Mouse (Mus musculus) heart, postnatal 4 days (tissue): ENCODE measurements around the gene Mpnd. TPM values are rescaled to one million over a fixed set of nuclear protein-coding genes. Genes with fewer than 3 reads are reported as not detected.

Source experiments
- DNase-seq: peaks from one replicate; pipeline ENCODE4 v3.0.0; 2021
- total RNA-seq, 2 experiments: library from RNA; stranded (reverse); gene quantifications; 2 replicates each; pipeline ENCODE4 v1.2.3; 2021

The Mpnd gene
- total RNA-seq, 2 experiments from 2014 or later, result 42.7 to 44.7 TPM

GRCm38 (mm10) chr17:55986030-55986961 is 19.2 kb upstream of the Mpnd start, which contains the start of gene Fsd1:
Fsd1 (plus strand) TSS chr17:55986509.
- peak; percentile 63 for DNase-seq

- no peak for DNase-seq
These were observed 15.1 kb upstream of the Mpnd start for GRCm38 (mm10) chr17:55990278-55990898.

DNA sequence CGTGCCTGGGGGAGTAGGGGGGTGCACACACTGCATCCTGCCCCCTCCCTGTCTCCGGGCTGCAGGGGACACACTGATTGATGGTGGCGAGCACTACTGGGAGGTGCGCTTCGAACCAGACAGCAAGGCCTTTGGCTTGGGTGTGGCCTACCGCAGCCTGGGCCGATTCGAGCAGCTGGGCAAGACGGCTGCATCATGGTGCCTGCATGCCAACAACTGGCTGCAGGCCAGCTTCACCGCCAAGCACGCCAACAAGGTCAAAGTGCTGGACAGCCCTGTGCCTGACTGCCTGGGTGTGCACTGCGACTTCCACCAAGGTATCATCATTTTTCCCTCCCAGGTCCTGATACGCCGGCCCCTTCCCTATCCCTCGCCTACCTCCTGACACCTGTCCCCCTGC is 9.5 kb upstream of the Mpnd start:
- DNase-seq, result no peak

- no peak for DNase-seq
These were observed 5.6 kb upstream of the Mpnd start for GRCm38 (mm10) chr17:55999794-56000499.

DNA sequence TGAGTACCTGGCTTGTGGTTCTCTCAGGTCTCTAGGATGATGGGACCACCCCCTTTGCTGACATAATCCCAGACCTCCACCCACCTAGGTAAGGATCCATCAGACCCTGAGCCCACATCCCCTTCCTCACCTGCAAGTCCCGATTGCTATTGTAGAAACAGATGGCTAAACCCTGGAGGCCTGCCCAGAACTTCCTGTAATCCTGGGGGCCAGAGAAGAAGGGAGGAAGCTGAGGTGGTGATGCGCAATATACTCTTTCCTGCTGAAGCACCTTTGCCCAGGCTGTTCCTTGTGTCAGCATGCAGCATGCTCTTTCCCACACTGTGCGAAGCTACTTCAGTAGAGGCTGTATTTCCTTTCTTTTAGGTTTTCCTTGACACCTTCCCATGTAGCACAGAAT is 2.5 kb upstream of the Mpnd start:
- DNase-seq, result no peak

DNA sequence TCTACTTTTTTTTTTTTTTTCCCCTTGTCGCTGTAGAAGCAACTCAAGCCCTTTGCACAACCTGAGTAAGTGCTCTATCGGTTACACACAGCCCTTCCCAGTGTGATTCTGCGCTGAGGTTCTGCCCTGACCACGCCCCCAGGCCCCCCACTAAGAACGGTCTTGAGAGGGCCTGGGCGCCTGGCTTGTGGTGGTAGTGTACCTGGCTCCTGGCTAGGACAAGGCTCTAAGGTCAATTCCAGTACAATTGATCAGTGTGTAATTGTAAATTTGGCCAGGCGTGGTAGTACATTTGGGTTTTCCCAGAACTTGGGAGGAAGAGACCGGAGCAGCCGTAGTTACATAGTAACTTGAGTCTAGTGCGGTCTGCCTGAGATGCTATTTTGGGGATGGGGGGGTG is 1.4 kb downstream of the Mpnd start:
- DNase-seq, result no peak

DNA sequence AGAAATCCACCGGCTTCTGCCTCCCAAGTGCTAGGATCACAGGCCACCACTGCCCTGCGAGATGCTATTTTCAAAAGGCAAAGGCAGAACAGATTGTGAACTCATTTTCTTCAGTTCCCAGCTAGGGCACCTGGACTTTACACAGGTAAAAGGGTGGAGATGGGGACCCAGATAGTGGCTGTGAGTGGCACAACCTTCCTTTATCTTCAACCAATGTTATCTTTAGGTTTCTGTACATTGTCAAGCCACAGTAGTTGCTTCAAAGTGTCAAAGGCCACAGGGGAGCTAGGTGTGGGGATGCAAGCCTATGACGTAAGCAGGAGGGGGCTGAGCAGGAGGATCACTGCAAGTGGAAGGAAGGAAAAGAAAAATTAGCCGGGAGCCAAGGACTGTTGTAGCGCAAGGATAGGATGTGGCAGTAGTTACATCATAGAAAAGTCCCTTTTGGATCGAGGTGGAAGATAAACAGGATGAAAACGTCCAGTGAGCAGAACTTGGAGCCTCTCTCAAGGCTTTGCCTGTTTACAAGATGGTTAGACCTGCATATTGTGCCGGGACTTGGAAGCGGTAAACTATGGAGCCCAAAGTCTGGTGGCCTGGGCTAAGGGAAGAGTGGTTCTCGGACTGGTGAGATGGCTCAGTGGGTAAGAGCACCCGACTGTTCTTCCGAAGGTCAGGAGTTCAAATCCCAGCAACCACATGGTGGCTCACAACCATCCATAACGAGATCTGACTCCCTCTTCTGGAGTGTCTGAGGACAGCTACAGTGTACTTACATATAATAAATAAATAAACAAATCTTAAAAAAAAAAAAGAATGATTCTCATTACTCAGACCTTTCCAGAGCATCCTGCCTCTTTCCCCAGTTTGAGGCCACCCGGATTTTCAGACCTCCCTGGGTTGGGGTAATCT is 2.2 kb downstream of the Mpnd start:
- no peak for DNase-seq

GRCm38 (mm10) chr17:56008356-56009087 is 3.0 kb downstream of the Mpnd start:
- peak; percentile 93 for DNase-seq

DNA sequence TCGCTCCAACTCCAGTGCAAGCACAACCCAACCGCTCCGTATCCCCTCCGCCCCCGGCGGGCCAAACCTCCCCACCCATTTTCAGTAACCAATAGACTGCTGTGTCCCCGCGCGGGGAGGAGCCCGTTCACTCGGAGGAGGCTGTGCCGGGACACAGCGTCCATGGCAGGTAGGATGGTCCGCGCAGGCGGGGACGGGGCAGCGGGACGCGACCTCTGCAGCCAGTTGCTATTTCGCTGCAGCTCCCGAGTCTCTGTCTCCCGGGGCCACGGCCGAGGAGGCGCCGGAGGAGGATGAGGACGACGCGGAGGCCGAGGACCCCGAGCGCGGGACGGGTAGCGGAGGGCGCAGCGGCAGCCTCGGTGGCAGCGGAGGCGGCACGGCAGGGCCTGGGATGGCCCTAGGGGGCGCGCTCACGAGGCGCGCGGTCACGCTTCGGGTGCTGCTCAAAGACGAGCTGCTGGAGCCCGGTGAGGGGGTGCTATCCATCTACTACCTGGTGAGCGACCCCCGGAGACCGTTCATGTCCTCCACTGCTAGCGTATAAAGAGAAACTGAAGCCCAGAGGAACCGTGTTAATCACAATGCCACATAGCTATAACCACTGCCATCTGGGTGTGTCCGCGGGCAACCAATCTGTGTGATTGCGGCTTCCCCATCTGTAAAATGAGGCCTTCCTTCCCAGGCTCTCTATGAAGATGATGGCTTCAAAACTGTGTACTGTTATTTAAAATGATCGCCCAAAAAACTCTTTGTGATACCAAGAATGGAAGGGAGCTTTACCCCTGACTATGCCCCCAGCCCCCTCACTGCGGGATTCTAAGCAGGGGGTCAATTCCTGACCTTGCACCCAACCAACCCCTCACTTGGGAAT is 3.8 kb downstream of the Mpnd start:
- DNase-seq, result peak; percentile 91

DNA sequence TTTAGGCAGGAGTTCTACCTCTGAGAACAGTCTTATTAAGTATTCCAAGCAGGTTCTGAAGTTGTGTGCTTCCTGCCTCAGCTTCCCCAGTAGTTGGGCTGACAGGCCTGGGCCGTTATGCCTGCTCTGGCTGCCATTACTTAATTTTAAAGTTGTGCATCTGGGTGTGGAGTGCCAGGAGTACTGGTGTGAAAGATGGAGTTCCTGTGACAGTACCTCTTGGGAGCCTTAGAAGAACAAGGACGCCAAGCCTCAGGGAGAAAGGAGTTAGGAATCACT is 4.4 kb downstream of the Mpnd start:
- DNase-seq, result no peak

- no peak for DNase-seq
These were observed 4.7 kb downstream of the Mpnd start for GRCm38 (mm10) chr17:56010255-56010654.

DNA sequence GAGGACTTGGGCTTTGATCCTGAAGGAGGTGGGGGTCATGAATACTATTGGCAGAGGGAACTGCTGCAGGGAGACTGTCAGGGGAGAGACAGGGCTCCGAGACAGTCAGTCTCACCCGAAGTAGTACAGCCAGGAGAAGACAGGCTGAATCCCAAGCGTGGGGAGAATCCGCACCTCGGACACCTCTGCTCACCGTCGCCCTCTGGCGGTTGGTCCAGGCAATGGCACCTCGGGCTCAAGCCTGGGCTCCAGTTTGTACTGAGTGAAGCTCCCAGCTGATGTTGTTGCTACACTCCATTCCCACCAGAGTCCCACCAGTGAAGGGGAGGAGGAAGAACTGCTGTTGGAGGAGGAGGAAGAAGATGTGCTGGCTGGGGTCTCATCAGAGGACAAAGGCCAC is 5.2 kb downstream of the Mpnd start:
- peak; percentile 89 for DNase-seq

- DNase-seq, result no peak
These were observed 5.9 kb downstream of the Mpnd start for GRCm38 (mm10) chr17:56011441-56011840.

DNA sequence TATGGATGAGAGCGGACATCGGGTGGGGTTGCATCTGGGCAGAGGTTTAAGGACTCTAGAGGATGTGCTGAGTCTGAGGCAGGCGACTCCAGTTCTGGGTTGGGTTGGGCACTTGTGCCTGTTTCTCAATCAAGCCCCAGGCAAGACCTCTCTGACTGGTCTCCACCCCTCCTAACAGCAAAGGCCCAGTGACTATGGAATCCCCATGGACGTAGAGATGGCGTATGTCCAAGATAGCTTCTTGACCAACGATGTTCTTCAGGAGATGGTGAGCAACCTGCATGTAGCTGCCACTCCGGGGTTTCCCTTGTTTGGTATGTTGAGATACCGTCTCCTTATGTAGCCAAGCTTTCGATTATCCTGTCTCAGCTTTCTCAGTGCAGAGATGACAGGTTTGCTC is 9.8 kb downstream of the Mpnd start:
- no peak for DNase-seq

DNA sequence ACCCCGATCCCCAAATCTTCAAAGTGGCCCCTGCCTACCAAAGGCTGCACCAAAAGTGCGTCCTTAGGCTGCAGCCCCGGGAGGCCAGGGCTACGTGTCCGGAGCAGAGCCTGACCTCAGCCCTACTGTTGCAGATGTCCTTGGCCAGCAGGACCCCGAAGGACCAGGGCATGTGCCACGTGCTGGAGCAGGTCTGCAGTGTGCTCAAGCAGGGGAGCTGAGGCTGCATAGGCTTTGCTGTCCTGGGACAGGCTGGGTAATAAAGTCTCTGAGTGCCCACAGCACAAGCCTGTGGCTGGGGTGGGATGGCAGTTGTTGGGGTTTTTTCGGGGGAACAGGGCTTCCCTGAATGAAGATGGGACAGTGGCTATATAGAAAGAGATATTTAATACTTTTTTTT is 10.9 kb downstream of the Mpnd start:
- DNase-seq, result no peak

- DNase-seq, result no peak
These were observed 11.6 kb downstream of the Mpnd start for GRCm38 (mm10) chr17:56016793-56017785.

GRCm38 (mm10) chr17:56017848-56018247 is 12.3 kb downstream of the Mpnd start:
- no peak for DNase-seq

DNA sequence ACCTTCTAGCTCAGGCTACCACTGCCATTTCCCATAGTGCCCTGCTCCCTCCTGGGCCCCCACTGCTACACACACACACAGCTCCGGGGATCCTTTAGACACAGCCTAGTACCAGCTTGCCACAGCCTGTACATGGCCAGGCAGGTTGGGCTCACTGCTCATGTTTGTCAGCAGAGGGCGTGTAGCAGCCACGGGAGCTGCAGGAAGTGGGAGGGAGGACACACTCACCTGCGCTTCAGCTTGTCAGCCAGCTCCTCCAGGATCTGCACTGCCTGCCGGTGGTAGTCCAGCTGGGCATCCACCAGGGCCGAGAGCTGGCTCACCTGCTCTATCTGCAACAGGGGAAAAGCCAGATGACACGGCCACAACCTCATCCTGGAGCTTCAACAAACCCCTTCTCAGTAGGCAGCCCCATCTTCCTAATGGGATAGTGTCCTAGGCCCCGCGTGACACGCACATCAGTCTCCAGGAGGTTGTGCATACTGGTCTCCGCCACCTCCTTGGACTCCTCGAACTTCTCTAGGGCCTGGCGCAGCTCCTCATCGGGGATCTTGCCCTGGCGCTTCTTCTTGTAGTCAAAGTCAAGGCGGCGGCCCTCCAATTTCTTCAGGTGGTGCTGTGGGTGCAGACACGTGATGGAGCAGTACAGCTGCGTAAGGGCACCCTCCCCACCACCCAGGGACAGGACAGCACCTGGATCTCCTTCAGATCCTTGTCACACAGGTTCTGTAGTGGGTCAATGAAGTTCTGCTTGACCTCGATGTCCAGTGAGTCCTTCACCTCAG is 13.0 kb downstream of the Mpnd start:
- DNase-seq, result peak; percentile 54
